ENCODE assay signal across 40 mouse cellular contexts in the genomic region with DNA sequence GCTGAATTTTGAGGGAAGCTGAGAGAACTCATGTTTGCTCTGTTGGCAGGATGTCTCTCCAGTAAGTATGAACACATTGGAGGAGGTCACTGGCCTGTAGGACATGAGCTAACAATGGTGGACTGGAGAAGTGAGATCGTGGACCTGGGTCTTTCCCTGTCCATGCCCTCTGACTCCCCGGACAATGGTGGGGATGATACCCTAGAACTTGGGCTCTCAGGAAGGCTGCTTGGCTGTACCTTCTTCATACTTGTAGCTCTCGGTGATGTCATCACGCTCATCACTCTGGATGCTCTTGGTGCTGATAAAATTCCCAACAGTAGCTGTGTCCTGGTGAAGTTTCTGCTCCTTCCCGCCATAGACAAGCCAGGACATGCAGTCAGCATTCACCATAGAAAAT. TPM values are rescaled to one million over a fixed set of nuclear protein-coding genes. Genes with fewer than 3 reads are reported as not detected.
"Had no signal": no experiment of that assay in that cellular context is flagged by ENCODE, and none has a peak within 500 bp of the region (broad histone marks: within the 10 kb centered on the region; RNA-seq: fewer than 3 reads in every experiment).

No protein-coding gene starts in this region.

- H3K4me1 ChIP-seq: embryonic facial prominence, embryonic 10.5 days; embryonic facial prominence, embryonic 12.5 days; embryonic facial prominence, embryonic 13.5 days; embryonic facial prominence, embryonic 15.5 days; forebrain, embryonic 10.5 days; forebrain, embryonic 12.5 days; forebrain, embryonic 13.5 days; forebrain, embryonic 15.5 days had no signal

- H3K4me3 ChIP-seq: embryonic facial prominence, embryonic 10.5 days; embryonic facial prominence, embryonic 12.5 days; embryonic facial prominence, embryonic 13.5 days; embryonic facial prominence, embryonic 15.5 days; erythroblast, embryonic 14.5 days; forebrain, embryonic 10.5 days; forebrain, embryonic 12.5 days; forebrain, embryonic 13.5 days; forebrain, embryonic 15.5 days; gastrocnemius, adult 2 months; heart, adult 2 months had no signal

- H3K27me3 ChIP-seq: embryonic facial prominence, embryonic 12.5 days; embryonic facial prominence, embryonic 13.5 days; embryonic facial prominence, embryonic 15.5 days; forebrain, embryonic 12.5 days; forebrain, embryonic 13.5 days; forebrain, embryonic 15.5 days had no signal

- H3K36me3 ChIP-seq: embryonic facial prominence, embryonic 10.5 days; embryonic facial prominence, embryonic 12.5 days; embryonic facial prominence, embryonic 13.5 days; embryonic facial prominence, embryonic 15.5 days; forebrain, embryonic 10.5 days; forebrain, embryonic 12.5 days; forebrain, embryonic 15.5 days had no signal

- H3K4me2 ChIP-seq: embryonic facial prominence, embryonic 12.5 days; embryonic facial prominence, embryonic 13.5 days; embryonic facial prominence, embryonic 15.5 days; forebrain, embryonic 12.5 days; forebrain, embryonic 13.5 days; forebrain, embryonic 15.5 days had no signal

- H3K27ac ChIP-seq: embryonic facial prominence, embryonic 10.5 days; embryonic facial prominence, embryonic 12.5 days; embryonic facial prominence, embryonic 13.5 days; embryonic facial prominence, embryonic 15.5 days; forebrain, embryonic 10.5 days; forebrain, embryonic 12.5 days; forebrain, embryonic 13.5 days; forebrain, embryonic 15.5 days; gastrocnemius, adult 2 months; heart, adult 2 months had no signal

- ATAC-seq: forebrain, embryonic 13.5 days; forebrain, embryonic 14.5 days; forebrain, embryonic 15.5 days; forebrain, embryonic 16.5 days; forebrain, postnatal 0 days had no signal

- H3K9me3 ChIP-seq: embryonic facial prominence, embryonic 10.5 days; embryonic facial prominence, embryonic 12.5 days; embryonic facial prominence, embryonic 13.5 days; embryonic facial prominence, embryonic 15.5 days; forebrain, embryonic 10.5 days; forebrain, embryonic 12.5 days; forebrain, embryonic 13.5 days; forebrain, embryonic 15.5 days had no signal

- DNase-seq: cerebellum, adult 2 months; cerebellum, adult 8-10 months; cerebellum, adult 9-10 months; cerebellum, adult 9-11 months; cerebellum, postnatal 10 days; cerebellum, postnatal 14 days; cerebellum, postnatal 25 days; cerebellum, postnatal 36 days; embryo, embryonic 11 days; forebrain, postnatal 0 days; gastrocnemius, adult 2 months; gastrocnemius, postnatal 10 days; gastrocnemius, postnatal 14 days; gastrocnemius, postnatal 25 days; gastrocnemius, postnatal 36 days; heart, adult 18-20 months; heart, adult 2 months had no signal

- H3K9ac ChIP-seq: embryonic facial prominence, embryonic 12.5 days; embryonic facial prominence, embryonic 13.5 days; embryonic facial prominence, embryonic 15.5 days; forebrain, embryonic 12.5 days; forebrain, embryonic 13.5 days; forebrain, embryonic 15.5 days; forebrain, postnatal 0 days had no signal

RNA-seq across cellular contexts. Expression of gene Epb42, which starts 15.3 kb away (rescaled TPM):
- total RNA-seq: forebrain, postnatal 0 days; gastrocnemius, adult 18-20 months; gastrocnemius, adult 2 months; gastrocnemius, adult 8-10 months; gastrocnemius, postnatal 14 days; gastrocnemius, postnatal 36 days; granulocyte monocyte progenitor cell, adult 5-6 weeks had no signal
- polyA plus RNA-seq: cortical plate, adult 2 months; frontal cortex, adult 2 months had no signal

RNA-seq across cellular contexts. Expression of gene Tgm5, which starts 33.5 kb away (rescaled TPM):
- total RNA-seq: common myeloid progenitor, adult 5-6 weeks; forebrain, postnatal 0 days; gastrocnemius, postnatal 10 days; gastrocnemius, postnatal 14 days; gastrocnemius, postnatal 25 days; gastrocnemius, postnatal 36 days; granulocyte monocyte progenitor cell, adult 5-6 weeks; heart, adult 18-20 months; heart, adult 2 months; heart, adult 8-10 months had no signal
- polyA plus RNA-seq: embryonic facial prominence, embryonic 10.5 days; embryonic facial prominence, embryonic 11.5 days; embryonic facial prominence, embryonic 12.5 days; embryonic facial prominence, embryonic 13.5 days; erythroblast, embryonic 14.5 days; forebrain, embryonic 10.5 days; forebrain, embryonic 11.5 days; forebrain, embryonic 12.5 days; forebrain, embryonic 14.5 days; forebrain, embryonic 15.5 days; forebrain, embryonic 16.5 days had no signal

RNA-seq across cellular contexts. Expression of gene Tgm7, which starts 57.4 kb away (rescaled TPM):
- total RNA-seq: common myeloid progenitor, adult 5-6 weeks; forebrain, postnatal 0 days; gastrocnemius, adult 18-20 months; gastrocnemius, adult 2 months; gastrocnemius, adult 8-10 months; gastrocnemius, postnatal 10 days; gastrocnemius, postnatal 14 days; gastrocnemius, postnatal 25 days; gastrocnemius, postnatal 36 days; gastrocnemius, postnatal 4 days; granulocyte monocyte progenitor cell, adult 5-6 weeks; heart, adult 18-20 months; heart, adult 2 months; heart, adult 8-10 months had no signal
- polyA plus RNA-seq: embryonic facial prominence, embryonic 10.5 days; embryonic facial prominence, embryonic 11.5 days; embryonic facial prominence, embryonic 12.5 days; embryonic facial prominence, embryonic 13.5 days; embryonic facial prominence, embryonic 14.5 days; embryonic facial prominence, embryonic 15.5 days; erythroblast, embryonic 14.5 days; forebrain, embryonic 10.5 days; forebrain, embryonic 11.5 days; forebrain, embryonic 12.5 days; forebrain, embryonic 13.5 days; forebrain, embryonic 14.5 days; forebrain, embryonic 15.5 days; forebrain, embryonic 16.5 days; forebrain, postnatal 0 days; gonadal fat pad, adult 2 months had no signal
